Mouse (Mus musculus): Measurements from ENCODE around the gene Cuedc2.

DNA sequence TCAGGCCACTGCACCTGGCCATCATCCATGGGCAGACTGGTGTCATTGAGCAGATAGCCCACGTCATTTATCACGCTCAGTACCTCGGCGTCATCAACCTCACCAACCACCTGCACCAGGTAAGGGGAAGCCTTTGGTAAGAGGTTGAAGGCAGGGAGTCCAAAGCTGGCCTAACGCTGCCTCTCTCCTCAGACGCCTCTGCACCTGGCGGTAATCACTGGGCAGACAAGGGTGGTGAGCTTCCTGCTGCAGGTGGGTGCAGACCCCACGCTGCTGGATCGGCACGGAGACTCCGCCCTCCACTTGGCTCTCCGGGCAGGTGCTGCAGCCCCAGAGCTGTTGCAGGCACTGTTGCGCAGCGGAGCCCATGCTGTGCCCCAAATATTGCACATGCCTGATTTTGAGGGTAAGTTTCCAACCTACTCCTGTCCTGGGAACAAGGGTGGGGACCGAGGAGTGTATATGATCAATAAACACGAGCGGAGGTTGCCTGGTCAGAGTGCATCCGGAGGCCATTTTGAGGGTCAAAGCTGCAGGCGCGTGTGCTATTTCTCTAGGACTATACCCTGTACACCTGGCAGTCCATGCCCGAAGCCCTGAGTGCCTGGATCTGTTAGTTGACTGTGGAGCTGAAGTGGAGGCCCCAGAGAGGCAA is 28.7 kb downstream of the Cuedc2 start:
- no peak for TF ChIP-seq TCF12 (IDR thresholded peaks at IDR 0.05; ENCODE audit: low read depth, low read length)
- no peak for TF ChIP-seq EP300 (IDR thresholded peaks at IDR 0.05; ENCODE audit: low read depth in 1 of 2, low read length in 2 of 2)
- TF ChIP-seq POLR2AphosphoS5 (IDR thresholded peaks at IDR 0.05; ENCODE audit: borderline replicate concordance, low read depth, low read length): no peak
- TF ChIP-seq USF1 (IDR thresholded peaks at IDR 0.05; ENCODE audit: low read depth, low read length): no peak
- TF ChIP-seq POLR2A (IDR thresholded peaks at IDR 0.05; ENCODE audit: control insufficient read depth in 1 of 2, insufficient read depth in 1 of 2, low read depth in 1 of 2, low read length in 2 of 2, poor library complexity in 1 of 2): no peak
- TF ChIP-seq CTCF (IDR thresholded peaks at IDR 0.05 in 2 of 3, conservative IDR thresholded peaks at IDR 0.05 in 1 of 3; ENCODE audit: control insufficient read depth in 1 of 3, insufficient read depth in 1 of 3, low read depth in 2 of 3, low read length in 3 of 3, poor library complexity in 1 of 3, severe bottlenecking in 1 of 3): no peak

Data from MEL (cell line).